Mouse (Mus musculus) brain, adult 2 months (tissue): ENCODE measurements at regions not wholly inside any gene's neighbourhood (a gene's known extent, or its start where the extent isn't known, plus 50 kb on each side); places are given as distances from the start of the nearest gene placed in this dataset.
"Not testable (repeated sequence)": the region's sequence is repeated elsewhere in the genome, so short reads cannot be mapped to it uniquely, and the experiment has no call there.

Experiments
- DNase-seq: peaks from one replicate; pipeline ENCODE4 v3.0.0; 2011; ENCODE audit warnings: low read depth, low spot score

GRCm38 (mm10) chr4:3049972-3050846 lies 116.9 kb upstream of the Vmn1r2 start:
- DNase-seq: no peak

DNA sequence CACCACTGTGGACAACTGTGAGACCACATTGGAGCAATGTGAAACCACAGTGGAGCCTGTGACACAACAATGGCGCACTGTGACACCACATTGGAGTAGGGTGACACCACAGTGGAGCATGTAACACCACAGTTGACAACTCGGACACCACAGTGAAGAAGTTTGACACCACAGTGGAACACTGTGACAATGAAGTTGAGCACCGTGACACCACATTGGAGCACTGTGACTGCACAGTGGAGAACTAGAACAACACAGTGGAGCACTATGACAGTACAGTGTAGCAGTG lies 116.3 kb upstream of the Vmn1r2 start:
- no peak for DNase-seq

DNA sequence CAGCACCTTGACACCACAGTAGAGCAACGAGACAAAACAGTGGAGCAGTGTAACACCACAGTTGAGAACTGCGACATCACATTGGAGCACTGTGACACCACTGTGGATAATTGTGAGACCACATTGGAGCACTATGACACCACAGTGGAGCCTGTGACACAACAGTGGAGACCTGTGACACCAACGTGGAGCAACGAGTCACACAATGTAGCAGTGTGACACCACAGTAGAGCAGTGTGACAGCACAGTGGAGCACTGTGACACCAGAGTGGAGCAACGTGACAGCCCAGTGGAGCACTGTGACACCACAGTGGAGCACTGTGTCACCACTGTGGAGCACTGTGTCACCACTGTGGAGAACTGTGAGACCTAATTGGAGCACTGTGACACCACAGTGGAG lies 115.9 kb upstream of the Vmn1r2 start:
- DNase-seq: no peak

DNA sequence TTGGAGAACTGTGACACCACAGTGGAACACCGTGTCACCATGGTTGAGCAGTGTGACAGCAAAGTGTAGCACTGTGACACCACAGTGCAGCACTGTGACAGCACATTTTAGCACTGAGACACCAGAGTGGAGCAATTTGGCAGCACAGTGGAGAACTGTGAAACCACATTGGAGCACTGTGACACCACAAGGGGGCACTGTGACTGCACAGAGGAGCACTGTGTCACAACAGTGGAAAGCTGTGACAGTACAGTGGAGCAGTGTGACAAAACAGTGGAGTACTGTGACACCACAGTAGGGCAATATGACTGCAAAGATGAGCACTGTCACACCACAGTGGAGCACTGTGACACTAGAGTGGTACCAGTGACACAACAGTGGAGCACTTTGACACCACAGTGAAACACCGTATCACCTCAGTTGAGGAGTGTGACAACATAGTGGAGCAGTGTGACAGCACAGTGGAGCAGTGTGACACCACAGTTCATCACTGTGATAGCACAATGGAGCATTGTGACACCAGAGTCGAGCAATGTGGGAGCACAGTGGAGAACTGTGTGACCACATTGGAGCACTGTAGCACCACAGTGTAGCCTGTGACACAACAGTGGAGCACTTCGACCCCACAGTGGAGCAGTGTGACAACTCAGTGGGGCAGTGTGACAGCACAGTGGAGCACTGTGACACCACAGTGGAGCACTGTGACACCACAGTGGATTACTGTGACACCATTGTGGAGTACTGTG lies 114.6 kb upstream of the Vmn1r2 start:
- no peak for DNase-seq

DNA sequence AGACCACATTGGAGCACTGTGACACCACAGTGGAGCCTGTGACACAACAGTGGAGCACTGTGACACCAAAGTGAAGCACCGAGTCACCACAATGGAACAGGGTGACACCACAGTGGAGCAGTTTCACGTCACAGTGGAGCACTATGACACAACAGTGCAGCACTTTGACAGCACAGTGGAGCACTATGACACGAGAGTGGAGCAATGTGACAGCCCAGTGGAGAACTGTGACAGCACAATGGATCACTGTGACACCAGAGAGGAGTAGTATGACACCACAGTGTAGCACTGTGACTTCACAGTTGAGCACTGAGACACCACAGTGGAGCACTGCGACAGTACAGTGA lies 114.1 kb upstream of the Vmn1r2 start:
- DNase-seq: no peak

DNA sequence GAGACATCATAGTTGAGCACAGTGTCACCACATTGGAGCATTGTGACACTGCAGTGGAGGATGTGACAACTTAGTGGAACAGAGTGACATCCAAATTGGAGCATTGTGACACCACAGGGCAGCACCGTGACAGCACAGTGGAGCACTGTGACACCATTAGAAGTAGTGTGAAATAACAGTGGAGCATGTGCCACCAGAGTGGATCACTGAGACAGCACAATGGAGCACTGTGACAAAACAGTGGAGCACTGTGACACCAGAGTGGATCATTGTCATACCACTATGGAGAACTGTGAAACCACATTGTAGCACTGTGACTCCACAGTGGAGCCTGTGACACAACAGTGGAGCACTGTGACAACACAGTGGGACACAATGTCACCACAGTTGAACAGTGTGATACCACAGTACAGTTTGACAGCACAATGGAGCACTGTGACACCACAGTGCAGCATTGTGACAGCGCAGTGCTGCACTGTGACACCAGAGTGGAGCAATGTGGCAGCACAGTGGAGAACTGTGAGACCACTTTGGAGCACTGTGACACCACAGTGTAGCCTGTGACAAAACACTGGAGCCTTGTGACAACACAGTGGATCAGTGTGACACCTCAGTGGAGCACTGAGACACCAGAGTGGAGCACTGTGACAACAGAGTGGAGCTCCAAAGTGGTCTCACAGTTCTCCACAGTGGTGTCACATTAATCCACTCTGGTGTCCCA lies 113.5 kb upstream of the Vmn1r2 start:
- no peak for DNase-seq

DNA sequence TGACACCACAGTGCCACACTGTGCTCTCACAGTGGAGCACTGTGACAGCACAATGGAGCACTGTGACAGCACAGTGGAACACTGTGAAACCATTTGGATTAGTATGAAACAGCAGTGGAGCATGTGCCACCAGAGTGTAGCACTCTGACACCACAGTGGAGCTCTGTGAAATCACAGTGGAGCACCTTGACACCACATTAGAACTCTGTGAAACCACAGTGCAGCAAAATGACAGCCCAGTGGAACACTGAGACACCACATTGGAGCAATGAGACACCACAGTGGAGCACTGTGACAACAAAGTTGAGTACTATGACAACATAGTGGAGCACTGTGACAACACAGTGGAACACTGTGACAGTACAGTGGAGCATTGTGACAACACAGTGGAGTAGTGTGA lies 112.2 kb upstream of the Vmn1r2 start:
- no peak for DNase-seq

- DNase-seq: no peak
Measured at GRCm38 (mm10) chr4:3055396-3055795, 111.7 kb upstream of the Vmn1r2 start.

DNA sequence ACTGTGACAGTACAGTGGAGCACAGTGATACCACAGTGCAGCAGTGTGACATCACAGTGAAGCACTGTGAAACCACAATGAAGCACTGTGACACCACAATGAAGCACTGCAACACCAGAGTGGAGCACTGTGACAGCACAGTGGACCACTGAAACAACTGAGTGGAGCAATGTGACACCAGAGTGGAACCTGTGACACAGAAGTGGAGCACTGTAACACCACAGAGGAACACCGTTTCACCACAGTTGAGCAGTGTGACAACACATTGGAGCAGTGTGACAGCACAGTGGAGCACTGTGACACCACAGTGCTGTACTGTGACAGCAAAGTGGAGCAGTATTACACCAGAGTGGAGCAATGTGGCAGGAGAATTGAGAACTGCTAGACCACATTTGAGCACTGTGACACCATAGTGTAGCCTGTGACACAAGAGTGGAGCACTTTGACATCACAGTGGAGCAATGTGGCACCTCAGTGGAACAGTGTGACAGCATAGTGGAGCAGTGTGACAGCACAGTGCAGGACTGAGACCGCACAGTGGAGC lies 107.5 kb upstream of the Vmn1r2 start:
- DNase-seq: no peak

DNA sequence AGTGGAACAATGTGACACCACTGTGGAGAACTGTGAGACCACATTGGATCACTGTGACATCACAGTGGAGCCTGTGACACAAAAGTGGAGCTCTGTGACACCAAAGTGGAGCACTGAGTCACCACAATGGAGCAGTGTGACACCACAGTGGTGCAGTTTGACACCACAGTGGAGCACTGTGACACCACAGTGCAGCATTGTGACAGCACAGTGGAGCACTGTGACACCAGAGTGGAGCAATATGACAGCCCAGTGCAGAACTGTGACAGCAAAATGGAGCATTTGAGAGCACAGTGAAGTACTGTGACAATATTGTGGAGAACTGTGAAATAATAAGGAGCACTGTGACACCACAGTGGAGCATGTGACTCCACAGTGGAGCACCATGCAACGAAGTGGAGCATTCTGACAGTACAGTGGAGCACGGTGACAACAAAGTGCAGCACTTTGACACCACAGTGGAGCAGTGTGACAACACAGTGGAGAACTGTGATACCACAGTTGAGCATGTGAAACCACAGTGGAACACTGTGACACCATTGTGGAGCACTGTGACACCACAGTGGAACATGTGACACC lies 105.0 kb upstream of the Vmn1r2 start:
- DNase-seq: no peak

GRCm38 (mm10) chr4:3063966-3064365 lies 103.2 kb upstream of the Vmn1r2 start:
- DNase-seq: no peak

DNA sequence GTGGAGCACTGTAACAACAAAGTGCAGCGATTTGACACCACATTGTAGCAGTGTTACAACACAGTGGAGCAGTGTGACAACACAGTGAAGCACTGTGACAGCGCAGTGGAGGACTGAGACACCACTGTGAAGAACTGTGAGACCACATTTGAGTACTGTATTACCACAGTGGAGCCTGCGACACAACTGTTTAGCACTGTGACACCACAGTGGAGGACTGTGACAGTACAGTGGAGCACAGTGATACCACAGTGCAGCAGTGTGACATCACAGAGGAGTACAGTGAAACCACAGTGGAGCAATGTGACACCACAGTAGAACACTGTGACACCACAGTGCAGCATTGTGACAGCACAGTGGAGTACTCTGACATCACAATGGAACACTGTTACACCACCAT lies 102.5 kb upstream of the Vmn1r2 start:
- no peak for DNase-seq

DNA sequence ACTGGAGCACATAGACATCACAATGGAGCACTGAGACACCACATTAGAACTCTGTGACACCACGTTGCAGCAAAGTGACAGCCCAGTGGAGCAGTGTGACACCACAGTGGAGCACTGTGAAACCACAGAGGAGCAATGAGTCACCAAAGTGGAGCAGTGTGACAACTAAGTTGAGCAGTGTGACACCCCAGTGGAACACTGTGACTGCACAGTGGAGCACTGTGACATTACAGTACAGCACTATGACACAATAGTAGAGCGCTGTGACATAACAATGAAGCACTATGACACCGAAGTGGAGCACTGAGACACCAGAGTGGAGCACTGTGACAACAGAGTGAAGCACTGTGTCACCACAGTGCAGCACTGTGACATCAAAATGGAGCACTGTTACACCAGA lies 101.8 kb upstream of the Vmn1r2 start:
- DNase-seq: not testable (repeated sequence)

GRCm38 (mm10) chr4:3066051-3066736 lies 100.9 kb upstream of the Vmn1r2 start:
- no peak for DNase-seq

- no peak for DNase-seq
Measured at GRCm38 (mm10) chr4:3067265-3067664, 99.9 kb upstream of the Vmn1r2 start.

DNA sequence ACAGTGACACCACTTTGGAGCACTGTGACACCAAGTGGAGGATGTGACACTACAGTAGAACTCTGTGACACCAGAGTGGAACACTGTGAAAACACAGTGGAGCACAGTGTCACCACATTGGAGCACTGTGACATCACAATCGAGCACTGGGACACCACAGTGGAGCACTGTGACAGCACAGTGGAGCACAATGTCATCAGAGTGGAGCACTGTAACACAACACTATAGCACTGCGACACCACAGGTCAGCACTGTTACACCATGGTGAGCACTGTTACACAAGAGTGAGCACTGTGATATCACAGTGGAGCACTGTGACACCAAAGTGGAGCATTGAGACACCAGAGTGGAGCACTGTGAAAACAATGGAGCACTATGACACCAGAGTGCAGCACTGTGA lies 99.5 kb upstream of the Vmn1r2 start:
- no peak for DNase-seq

DNA sequence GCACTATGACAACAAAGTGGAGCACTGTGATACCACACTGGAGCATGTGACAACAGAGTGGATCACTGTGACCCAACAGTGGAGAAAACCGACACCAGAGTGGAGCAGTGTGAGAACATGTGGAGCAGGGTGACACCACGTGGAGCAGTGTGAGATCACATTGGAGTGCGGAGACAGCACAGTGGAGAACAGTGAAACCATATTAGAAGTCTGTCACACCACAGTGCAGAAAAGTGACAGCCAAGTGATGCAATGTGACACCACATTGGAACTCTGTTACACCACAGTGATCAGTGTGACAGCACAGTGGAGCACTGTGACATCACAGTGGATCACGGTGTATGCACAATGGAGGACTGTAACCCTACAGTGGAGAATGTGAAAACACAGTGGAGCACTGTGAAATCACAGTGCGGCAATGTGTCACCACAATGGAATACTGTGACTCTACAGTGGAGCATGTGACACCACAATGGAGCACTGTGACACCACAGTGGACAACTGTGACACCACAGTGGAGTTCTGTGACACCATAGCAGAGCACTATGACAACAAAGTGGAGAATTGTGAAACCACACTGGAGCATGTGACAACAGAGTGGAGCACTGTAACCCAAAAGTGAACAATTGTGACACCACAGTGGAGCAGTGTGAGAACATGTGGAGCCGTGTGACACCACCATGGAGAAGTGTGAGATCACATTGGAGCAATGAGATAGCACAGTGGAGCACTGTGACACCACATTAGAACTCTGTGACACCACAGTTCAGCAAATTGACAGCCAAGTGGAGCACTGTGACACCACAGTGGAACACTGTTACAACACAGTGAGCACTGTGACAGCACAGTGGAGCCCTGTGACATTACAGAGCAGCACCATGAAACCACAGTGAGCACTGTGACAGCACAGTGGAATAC lies 98.6 kb upstream of the Vmn1r2 start:
- DNase-seq: no peak

- no peak for DNase-seq
Measured at GRCm38 (mm10) chr4:3069341-3069740, 97.8 kb upstream of the Vmn1r2 start.

GRCm38 (mm10) chr4:3071326-3071725 lies 95.8 kb upstream of the Vmn1r2 start:
- not testable (repeated sequence) for DNase-seq

DNA sequence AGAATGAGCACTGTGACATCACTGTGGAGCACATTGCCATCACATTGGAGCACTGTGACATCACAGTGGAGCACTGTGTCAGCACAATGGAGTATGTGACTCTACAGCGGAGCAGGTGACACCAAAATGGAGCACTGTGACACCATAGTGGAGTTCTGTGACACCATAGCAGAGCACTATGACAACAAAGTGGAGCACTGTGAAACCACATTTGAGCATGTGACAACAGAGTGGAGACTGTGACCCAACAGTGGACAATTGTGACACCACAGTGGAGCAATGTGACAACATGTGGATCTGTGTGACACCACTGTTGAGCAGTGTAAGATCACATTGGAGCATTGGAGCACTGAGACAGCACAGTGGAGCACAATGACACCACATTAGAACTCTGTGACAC lies 87.2 kb upstream of the Vmn1r2 start:
- no peak for DNase-seq
